Mouse (Mus musculus) kidney, embryonic 15.5 days (tissue): ENCODE data around the gene Surf1. TPM values are rescaled to one million over a fixed set of nuclear protein-coding genes. Genes with fewer than 3 reads are reported as not detected.

Experiments
- ATAC-seq: fragments of 200-750 bp; cut with Nextera tagmentation; replicated peaks from 2 replicates; pipeline ENCODE4 v1.8.0; 2017; ENCODE audit warnings: moderate TSS enrichment; ENCODE audit not compliant: low FRiP score
- H3K27ac ChIP-seq: fragments of 300-500 bp; sonication (generic); 2 replicates; pipeline ENCODE4 v1.5.1; 2015; ENCODE audit warnings: mild to moderate bottlenecking, inconsistent platforms
- H3K27me3 ChIP-seq: fragments of 300-500 bp; sonication (generic); 2 replicates; pipeline ENCODE4 v1.6.1; 2015; ENCODE audit warnings: inconsistent platforms
- H3K36me3 ChIP-seq: fragments of 300-500 bp; sonication (generic); 2 replicates; pipeline ENCODE4 v1.6.1; 2015; ENCODE audit warnings: inconsistent platforms
- H3K4me1 ChIP-seq: fragments of 300-500 bp; sonication (generic); 2 replicates; pipeline ENCODE4 v1.6.1; 2015; ENCODE audit warnings: inconsistent platforms
- H3K4me2 ChIP-seq: fragments of 300-500 bp; sonication (generic); 2 replicates; pipeline ENCODE4 v1.6.1; 2015; ENCODE audit warnings: moderate library complexity, mild to moderate bottlenecking, inconsistent platforms
- H3K4me3 ChIP-seq: fragments of 300-500 bp; sonication (generic); replicated peaks from 2 replicates; pipeline ENCODE4 v1.5.1; 2015; ENCODE audit warnings: mild to moderate bottlenecking, inconsistent platforms
- H3K9ac ChIP-seq: fragments of 300-500 bp; sonication (generic); 2 replicates; pipeline ENCODE4 v1.6.1; 2015; ENCODE audit warnings: mild to moderate bottlenecking, inconsistent platforms
- H3K9me3 ChIP-seq: fragments of 300-500 bp; sonication (generic); replicated peaks from 2 replicates; pipeline ENCODE4 v1.6.1; 2016; ENCODE audit warnings: inconsistent platforms
- WGBS: fragments of 180-500 bp; shearing (Covaris S2); methylation state at CpG from one replicate; pipeline ENCODE4 v1.1.7; 2015; ENCODE audit warnings: mixed read lengths; 5-methylcytosine and 5-hydroxymethylcytosine counted together
- polyA plus RNA-seq: library from polyadenylated mRNA; unstranded; fragments of >200 nt; fragmentation: Nextera tagmentation; extraction: Ambion mirVana; gene quantifications from 2 replicates; pipeline ENCODE4 v1.2.1, GENCODE M21; 2015

Gene Surf1
- 55.2 and 58.1 TPM in 2 replicates for polyA plus RNA-seq

DNA sequence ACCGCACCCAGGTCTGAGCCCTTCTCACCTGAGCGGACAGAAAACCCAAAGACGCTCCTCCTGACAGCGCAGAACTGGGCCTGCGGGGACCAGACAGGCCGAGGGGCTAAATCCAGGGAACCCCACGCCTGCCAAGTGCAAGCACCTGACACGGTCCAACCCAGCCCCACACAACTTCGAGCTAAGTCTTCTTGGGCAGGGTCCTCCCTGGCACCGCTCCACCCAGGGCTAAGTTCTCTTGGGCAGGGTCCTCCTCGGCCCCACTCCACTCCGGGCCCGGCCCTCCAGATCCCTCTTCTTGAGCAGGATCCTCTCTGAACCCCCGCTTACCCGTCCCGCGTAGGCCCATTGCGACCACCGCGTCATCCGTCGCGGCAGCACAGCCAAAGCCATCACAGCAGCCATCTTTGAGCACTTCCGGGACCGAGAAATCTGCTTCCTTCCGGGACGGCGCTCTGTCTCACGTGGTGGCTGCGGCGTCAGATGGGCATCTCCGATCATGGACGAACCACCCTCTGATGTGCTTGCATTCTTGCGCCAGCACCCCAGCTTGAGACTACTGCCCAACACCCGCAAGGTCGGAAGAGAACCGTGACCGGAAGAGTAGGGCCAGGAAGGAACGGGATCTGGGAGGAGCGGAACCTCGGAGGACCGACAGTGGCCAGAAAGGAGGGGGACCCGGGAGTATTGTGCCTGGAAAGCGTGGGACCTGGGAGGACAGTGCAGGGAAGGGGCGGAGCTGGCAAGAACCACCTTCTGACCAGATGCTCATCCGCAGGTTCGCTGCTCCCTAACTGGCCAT lies at the start of gene Surf1, which contains the start of gene Surf2:
Gene Surf1 (minus strand): TSS at position 604 of the 802 bp plus-strand sequence.
Gene Surf2 (plus strand): TSS at position 441 of the 802 bp plus-strand sequence.
- Histone ChIP-seq H3K4me2 (peak within 1 kb of the TSS; percentile 87), H3K9ac (peak within 1 kb of the TSS; percentile 77), H3K36me3 (peaks cover 69% of the 10 kb centered on the region), H3K27ac (peak within 1 kb of the TSS; percentile 91), H3K4me1 (peaks cover 59% of the 10 kb centered on the region), H3K4me3 (peak within 1 kb of the TSS; percentile 83), H3K9me3 (no peaks in the 10 kb centered on the region), H3K27me3 (no peaks in the 10 kb centered on the region)
- peak; percentile 79 for ATAC-seq
- 1% methylated on average over 47 of the region's 47 CpGs for WGBS

DNA sequence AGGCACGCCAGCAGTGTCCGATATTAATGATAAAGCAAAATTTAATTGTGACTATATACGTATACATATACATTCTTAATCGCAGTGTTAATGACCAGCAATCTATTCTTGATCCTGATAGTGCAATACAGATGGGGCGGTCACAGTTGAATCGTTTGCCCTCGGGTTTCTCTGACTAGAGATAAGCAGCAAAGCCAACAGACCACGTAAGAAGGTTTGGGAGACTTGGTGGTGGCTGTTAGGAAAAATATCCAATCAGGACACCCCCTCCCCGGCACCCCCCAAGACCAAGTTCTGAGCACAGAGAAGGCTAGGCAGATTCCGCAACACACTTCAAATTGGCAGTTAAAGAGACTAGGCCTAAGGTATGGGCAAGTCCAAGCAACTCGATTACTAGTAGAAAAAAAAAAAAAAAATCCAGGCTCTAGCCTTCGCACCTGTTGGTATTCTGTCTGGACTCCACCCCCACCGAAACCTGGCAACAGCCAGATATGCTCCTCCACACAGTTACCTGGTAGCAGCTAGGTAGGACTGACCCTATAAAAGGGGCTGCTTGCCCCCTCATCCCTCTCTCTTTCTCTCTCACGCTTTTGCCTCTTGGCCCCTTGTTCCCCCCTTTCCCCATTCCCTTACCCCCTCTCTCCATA lies 48.5 kb upstream of the Surf1 start:
- H3K4me2 ChIP-seq = peak overlapping the region; percentile 83
- H3K9me3 ChIP-seq = no peaks in the 10 kb centered on the region
- H3K27me3 ChIP-seq = no peaks in the 10 kb centered on the region
- WGBS = 17% methylated on average over 14 of the region's 14 CpGs
- peaks cover 34% of the 10 kb centered on the region for H3K4me1 ChIP-seq
- H3K27ac ChIP-seq = peak overlapping the region; percentile 100
- H3K9ac ChIP-seq = peak overlapping the region; percentile 92
- peaks cover 29% of the 10 kb centered on the region for H3K36me3 ChIP-seq
- peak overlapping the region; percentile 93 for H3K4me3 ChIP-seq
- ATAC-seq = peak; percentile 12; the same call in 1 of the 2 replicates

DNA sequence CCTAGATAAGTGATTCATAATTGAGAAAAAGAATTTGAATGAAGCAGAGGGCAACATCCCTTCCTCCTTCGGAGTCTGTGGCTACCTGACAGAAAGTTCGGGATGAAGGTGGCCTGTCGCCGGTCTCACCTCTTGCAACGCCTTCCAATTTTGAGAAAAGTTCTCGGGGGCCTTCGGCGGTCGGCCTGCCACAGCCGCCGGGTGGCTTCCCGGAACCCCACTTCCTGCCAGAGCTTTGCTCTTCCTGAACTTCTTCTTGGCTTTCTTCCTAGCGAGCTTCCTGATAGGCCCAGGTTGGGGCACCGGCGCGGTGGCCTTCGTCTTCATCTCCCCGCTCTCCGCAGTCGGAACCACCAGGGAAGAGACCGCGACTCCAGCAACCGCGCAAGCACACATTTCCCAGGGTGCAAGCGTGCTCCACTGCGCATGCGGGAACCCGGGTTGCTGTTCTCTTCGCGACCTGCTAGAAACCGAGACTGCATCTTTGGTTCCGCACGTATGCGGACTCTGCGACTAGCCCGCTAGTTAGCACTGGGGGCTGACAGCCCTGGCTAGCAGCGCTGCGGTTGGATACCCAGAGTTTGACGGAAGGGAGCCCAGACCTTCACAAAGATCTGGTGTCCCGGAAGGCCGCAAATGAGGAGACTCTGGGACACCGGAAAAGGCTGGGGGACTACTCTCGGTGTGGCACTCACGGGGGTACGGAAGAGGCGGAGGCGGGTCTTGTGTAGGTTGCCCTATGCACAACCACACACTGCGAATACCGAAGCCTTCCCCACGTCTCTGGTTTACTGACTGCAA lies 47.8 kb upstream of the Surf1 start, which contains the start of gene Rexo4:
Gene Rexo4 (minus strand): TSS at position 464 of the 801 bp plus-strand sequence.
- Histone ChIP-seq H3K27me3 (no peaks in the 10 kb centered on the region), H3K9ac (peak within 1 kb of the TSS; percentile 92), H3K9me3 (no peaks in the 10 kb centered on the region), H3K4me1 (peaks cover 34% of the 10 kb centered on the region), H3K4me3 (peak within 1 kb of the TSS; percentile 93), H3K36me3 (peaks cover 33% of the 10 kb centered on the region), H3K4me2 (peak within 1 kb of the TSS; percentile 83), H3K27ac (peak within 1 kb of the TSS; percentile 100)
- under 1% methylated on average over 50 of the region's 50 CpGs for WGBS
- peak; percentile 94 for ATAC-seq

DNA sequence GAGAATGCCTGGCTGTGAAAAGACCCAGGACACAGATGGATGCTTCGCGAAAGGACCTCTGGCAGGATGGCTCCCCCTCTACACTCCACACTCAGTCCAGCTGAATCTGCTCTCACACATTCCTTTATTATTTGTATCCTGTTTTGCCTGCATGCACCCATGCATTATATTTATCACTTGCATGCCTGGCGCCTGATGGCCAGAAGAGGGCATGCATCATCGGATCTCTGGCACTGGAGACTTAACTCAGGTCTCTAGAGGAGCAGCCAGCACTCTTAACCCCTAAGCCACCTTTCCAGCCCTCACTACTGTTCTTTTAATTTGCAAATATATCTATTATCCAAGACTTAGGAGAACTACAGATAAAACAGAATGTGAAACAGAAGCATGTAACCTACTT lies 44.4 kb upstream of the Surf1 start:
- ATAC-seq = no peak
- WGBS = 58% methylated on average over 4 of the region's 4 CpGs

GRCm38 (mm10) chr2:26957488-26957859 lies 41.1 kb upstream of the Surf1 start:
- H3K27me3 ChIP-seq = no peaks in the 10 kb centered on the region
- no peak overlapping the region for H3K4me2 ChIP-seq
- H3K9ac ChIP-seq = no peak overlapping the region
- WGBS = 94% methylated on average over 2 of the region's 2 CpGs
- H3K27ac ChIP-seq = no peak overlapping the region
- no peak overlapping the region for H3K4me3 ChIP-seq
- peaks cover 94% of the 10 kb centered on the region for H3K36me3 ChIP-seq
- peaks cover 19% of the 10 kb centered on the region; the same call in 1 of the 2 replicates for H3K4me1 ChIP-seq
- no peaks in the 10 kb centered on the region for H3K9me3 ChIP-seq
- no peak for ATAC-seq

More for the DNA sequence above, 44.4 kb upstream of the Surf1 start:
- H3K27ac ChIP-seq = no peak overlapping the region
- no peaks in the 10 kb centered on the region for H3K9me3 ChIP-seq
- H3K4me2 ChIP-seq = no peak overlapping the region
- no peak overlapping the region for H3K9ac ChIP-seq
- no peak overlapping the region for H3K4me3 ChIP-seq
- peaks cover 34% of the 10 kb centered on the region for H3K4me1 ChIP-seq
- H3K36me3 ChIP-seq = peaks cover 66% of the 10 kb centered on the region
- H3K27me3 ChIP-seq = no peaks in the 10 kb centered on the region

- ATAC-seq = no peak
- H3K36me3 ChIP-seq = peaks cover 95% of the 10 kb centered on the region
- H3K4me2 ChIP-seq = no peak overlapping the region
- H3K9me3 ChIP-seq = no peaks in the 10 kb centered on the region
- 93% methylated on average over 12 of the region's 12 CpGs for WGBS
- peaks cover 14% of the 10 kb centered on the region; the same call in 1 of the 2 replicates for H3K4me1 ChIP-seq
- no peak overlapping the region for H3K27ac ChIP-seq
- H3K27me3 ChIP-seq = no peaks in the 10 kb centered on the region
- no peak overlapping the region for H3K4me3 ChIP-seq
- H3K9ac ChIP-seq = no peak overlapping the region
These were observed 40.6 kb upstream of the Surf1 start for GRCm38 (mm10) chr2:26956811-26957487.

- no peak overlapping the region for H3K27ac ChIP-seq
- peaks cover 94% of the 10 kb centered on the region for H3K36me3 ChIP-seq
- WGBS = 93% methylated on average over 2 of the region's 2 CpGs
- H3K4me1 ChIP-seq = no peaks in the 10 kb centered on the region
- no peaks in the 10 kb centered on the region for H3K27me3 ChIP-seq
- H3K9me3 ChIP-seq = no peaks in the 10 kb centered on the region
- H3K4me2 ChIP-seq = no peak overlapping the region
- ATAC-seq = no peak
- H3K9ac ChIP-seq = no peak overlapping the region
- no peak overlapping the region for H3K4me3 ChIP-seq
These were observed 38.5 kb upstream of the Surf1 start for GRCm38 (mm10) chr2:26954735-26955395.

GRCm38 (mm10) chr2:26952866-26953265 lies 36.5 kb upstream of the Surf1 start:
- ATAC-seq = no peak
- no peaks in the 10 kb centered on the region for H3K9me3 ChIP-seq
- 79% methylated on average over 8 of the region's 8 CpGs for WGBS
- H3K4me1 ChIP-seq = no peaks in the 10 kb centered on the region
- H3K36me3 ChIP-seq = peaks cover 97% of the 10 kb centered on the region
- no peaks in the 10 kb centered on the region for H3K27me3 ChIP-seq
- no peak overlapping the region for H3K4me3 ChIP-seq
- no peak overlapping the region for H3K4me2 ChIP-seq
- H3K27ac ChIP-seq = no peak overlapping the region
- no peak overlapping the region for H3K9ac ChIP-seq

GRCm38 (mm10) chr2:26952193-26952592 lies 35.9 kb upstream of the Surf1 start:
- Histone ChIP-seq H3K4me1 (no peaks in the 10 kb centered on the region), H3K9ac (no peak overlapping the region), H3K4me2 (no peak overlapping the region), H3K27me3 (no peaks in the 10 kb centered on the region), H3K27ac (no peak overlapping the region), H3K36me3 (peaks cover 94% of the 10 kb centered on the region), H3K9me3 (no peaks in the 10 kb centered on the region), H3K4me3 (no peak overlapping the region)
- no peak for ATAC-seq
- WGBS = 93% methylated on average over 4 of the region's 4 CpGs

DNA sequence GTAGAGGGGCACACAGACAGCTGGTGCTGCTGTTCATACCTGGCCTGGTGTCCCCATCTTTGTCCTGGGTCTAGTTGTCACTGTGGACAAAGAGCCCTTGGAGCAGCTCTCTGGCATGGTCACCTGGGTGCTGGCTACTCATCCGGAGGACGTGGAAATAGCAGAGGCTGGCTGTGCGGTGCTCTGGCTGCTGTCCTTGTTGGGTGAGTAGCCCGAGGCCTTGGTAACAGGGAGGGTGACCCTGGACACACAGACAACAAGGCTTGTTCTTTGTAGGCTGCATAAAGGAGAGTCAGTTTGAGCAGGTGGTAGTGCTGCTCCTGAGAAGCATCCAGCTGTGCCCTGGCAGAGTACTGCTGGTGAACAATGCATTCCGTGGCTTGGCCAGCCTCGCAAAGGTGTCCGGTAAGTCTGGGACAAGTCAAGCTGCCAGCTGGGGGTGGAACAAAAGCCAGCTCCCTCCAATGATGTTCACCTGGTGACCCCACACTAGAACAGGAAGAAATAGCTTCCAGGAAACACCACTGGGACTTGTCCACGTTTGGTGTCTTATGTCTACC lies 35.1 kb upstream of the Surf1 start:
- Histone ChIP-seq H3K4me3 (no peak overlapping the region), H3K9me3 (no peaks in the 10 kb centered on the region), H3K36me3 (peaks cover 90% of the 10 kb centered on the region), H3K9ac (no peak overlapping the region), H3K4me1 (no peaks in the 10 kb centered on the region), H3K4me2 (no peak overlapping the region), H3K27me3 (no peaks in the 10 kb centered on the region), H3K27ac (no peak overlapping the region)
- WGBS = 88% methylated on average over 8 of the region's 8 CpGs
- no peak for ATAC-seq

DNA sequence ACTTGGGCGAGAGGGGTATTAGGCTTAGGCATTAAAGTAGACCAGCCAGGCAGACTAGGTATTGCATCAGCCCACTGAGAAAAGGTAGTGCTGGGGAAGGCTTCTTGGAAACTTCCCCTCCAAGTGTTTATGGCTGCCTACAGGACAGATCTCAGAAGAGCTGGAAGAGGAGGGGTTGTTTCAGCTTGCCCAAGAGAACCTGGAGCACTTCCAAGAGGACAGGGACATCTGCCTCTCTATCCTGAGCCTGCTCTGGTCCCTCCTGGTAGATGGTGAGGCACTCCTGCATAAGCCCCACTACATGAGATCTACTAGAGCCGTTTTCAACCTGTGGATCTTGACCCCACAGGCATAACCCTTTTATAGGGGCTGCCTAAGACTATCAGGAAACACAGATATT lies 34.1 kb upstream of the Surf1 start:
- Histone ChIP-seq H3K4me3 (no peak overlapping the region), H3K27me3 (no peaks in the 10 kb centered on the region), H3K27ac (no peak overlapping the region), H3K9ac (no peak overlapping the region), H3K4me1 (no peaks in the 10 kb centered on the region), H3K36me3 (peaks cover 80% of the 10 kb centered on the region), H3K4me2 (no peak overlapping the region), H3K9me3 (no peaks in the 10 kb centered on the region)
- 86% methylated on average over 2 of the region's 2 CpGs for WGBS
- ATAC-seq = no peak
